Mouse (Mus musculus) thymus, postnatal 10 days (tissue): ENCODE measurements around the gene Eid2.

Experiments used
- DNase-seq, 2 experiments: peaks; one replicate each; pipeline ENCODE4 v3.0.0; 2021; ENCODE audit warnings: low spot score in 2 of 2

Gene Eid2

DNA sequence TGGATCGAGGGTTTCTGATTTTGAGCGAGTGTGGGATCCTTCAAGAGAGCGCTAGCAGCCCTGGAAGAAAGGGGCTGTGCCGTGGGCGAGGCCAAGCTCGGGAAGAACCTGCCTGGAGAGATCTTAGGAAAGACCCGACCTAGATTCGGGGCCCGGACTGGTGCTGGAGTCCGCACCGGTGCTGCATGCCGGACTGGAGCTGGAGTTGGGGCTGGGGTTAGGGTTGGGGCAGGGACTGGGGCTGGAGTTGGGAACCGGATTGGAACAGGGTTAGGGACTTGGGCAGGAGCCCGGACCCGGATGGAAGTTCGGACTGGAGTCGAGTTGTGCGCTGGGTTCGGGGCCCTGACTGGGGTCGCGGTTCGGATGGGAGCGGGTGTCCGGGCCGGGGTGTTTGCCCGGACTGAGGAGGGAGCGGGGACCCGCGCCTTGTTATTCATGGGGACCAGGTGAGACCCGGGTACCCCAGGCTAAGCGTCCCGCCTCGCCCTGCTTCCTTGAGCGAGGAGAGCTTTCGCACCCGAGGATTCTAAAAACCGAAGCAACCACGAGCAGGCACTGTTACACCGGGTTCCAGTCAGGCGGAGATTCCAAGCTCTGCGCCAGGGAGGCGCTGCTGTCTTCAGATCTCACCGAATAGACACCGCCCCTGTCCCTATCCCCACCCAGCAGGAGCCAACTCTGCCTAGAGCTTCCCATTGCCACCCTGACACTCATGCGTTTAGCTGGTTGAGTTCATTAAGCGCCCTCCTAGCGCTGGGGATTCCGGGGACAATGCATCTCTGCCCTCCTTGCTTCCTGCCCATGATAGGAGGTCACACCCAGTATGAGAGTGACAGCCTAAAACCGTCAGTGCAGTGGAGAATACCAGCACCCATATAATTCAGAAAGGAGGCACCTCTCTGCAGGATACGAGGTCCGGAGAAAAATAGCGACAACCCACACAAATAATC, 23.2 kb downstream of the Eid2 start, which contains the start of gene Selenov:
Gene Selenov, minus strand, starts transcription at position 549 of the 953 bp plus-strand sequence.
- DNase-seq: no peak

DNA sequence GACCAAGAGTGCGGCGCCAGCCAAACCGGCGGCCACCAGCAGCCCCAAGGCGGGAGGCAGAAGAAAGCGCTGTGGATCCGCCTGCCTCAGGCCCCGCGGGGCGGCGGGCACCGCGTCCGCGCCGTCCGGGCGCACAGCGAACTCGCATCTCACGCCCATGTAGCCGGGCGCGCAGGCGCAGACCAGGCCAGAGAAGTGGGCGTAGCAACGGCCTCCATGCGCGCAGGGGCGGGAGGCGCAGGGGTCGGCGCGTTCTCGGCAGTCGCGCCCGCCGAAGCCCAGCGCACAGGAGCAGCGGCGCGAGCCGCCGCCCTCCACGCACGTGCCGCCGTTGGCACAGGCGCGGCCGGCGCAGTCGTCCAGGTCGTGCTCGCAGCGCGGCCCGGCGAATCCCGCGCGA, 26.8 kb downstream of the Eid2 start:
- no peak for DNase-seq

DNA sequence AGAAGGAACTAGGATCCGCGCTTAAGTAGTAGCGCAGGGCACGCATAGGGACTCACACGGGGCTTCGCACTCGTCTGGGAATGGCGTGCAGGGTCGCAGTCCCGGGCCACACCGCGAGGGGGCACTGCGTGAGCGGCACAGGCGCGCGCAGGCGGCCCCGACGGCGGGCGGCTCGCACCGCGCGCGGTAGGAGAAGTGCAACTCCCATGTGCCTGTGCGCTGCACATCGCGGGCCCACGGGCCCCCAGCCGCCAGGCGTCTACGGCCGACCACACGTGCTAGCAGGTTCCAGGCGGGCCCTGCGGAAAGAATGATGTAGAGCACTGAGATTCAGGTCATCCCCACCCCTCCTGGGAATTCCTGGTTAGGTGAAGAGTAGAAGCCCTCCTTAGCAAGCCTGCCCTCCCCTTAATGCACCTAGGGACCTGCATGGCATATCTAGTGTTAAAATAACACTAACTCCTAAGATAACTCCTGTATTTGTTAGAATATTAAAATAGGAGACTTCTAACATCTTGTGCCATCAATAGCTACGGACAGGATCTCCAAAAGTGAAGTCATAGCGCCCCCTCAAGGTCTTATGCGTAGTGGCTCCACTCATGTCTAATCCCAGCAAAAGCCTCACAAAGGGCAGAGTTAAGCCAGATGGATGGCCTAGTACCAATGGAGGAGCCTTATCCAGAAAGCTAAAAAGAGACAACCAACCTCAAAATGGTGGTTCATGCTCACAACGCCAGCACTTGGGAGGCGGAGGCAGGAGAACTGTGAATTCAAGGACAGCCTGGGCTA, 31.4 kb downstream of the Eid2 start:
- peak in 1 of 2 experiments; percentile 44 for DNase-seq

DNA sequence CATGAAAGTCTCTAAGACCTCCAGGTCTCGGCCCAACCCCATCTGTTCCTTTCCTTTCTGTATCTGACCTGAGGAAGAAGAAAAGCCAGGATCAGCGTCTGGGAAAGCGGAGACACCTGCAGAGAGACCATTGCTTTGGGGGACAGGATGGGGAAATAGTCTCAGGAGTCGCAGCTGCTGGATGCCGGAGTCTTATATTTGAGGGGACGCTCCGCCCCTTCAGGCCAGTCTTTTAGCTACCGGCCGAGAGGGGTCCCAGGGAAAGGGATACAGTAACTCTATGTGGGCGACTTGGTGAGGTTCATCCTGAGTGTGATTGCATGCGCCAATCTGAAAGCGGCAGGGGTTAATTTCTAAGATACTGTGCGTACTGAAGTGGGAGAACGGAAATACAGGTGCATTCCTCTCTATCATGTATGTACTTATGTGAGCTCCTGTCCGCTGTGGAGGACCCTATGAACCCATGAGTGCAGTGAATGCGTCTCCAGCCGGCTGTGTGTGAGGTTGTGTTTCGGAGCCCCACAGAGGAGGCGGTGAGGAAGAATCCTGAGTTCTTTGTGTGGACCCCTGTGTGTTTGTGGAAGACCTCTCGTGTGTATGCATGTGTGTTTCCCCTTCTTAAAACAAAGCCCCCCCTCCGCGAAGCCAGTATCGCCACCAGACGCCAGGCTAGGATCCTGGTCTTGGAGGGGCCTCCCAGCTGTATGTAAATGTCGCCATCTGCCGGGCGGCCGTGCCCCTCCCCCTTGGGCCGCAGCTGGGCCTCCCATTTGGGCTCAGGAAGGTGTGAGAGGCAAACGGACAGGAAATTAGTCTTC, 34.1 kb downstream of the Eid2 start, which contains the start of gene Dll3:
Gene Dll3, minus strand, starts transcription at position 623 of the 818 bp plus-strand sequence.
- peak; percentile 44 to 56 for DNase-seq

DNA sequence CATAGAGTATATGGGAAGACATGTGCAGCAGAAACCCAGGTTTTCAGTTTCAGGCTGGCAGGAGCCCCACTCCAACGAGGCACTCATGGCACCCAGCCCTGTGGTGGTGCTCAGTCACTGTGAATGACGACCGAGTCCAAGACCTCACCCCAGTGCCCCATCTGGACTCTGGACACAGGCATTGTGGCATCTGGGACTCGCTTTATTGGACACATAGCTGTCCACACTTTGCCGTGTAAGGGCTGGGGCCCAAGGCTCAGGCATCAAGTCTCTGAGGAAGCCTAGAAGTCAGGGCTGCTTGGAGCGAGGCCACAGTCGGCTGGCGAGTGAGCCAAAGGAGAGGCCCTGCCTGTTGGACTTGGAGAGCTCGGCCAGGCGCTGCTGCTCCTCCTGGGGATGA, 38.0 kb downstream of the Eid2 start:
- DNase-seq: no peak

DNA sequence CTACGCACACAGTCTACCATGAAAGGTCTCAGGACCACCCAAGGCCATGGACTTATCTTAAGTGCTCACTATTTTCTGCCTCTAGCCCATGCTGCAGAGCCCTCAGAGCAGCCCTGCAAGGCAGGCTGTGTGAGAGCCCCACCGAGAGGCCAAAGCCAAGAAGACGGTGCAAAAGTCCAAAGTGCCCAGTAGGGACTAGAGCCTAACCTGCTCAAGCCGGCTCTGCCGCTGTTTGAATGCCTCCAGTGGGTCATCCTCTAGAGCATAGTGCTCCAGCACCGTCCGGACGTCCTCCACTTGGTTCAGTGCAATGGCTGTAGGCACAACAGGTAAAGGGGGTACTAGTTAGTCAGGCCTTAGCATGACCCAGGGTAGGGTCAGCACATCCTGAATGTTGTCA, 38.5 kb downstream of the Eid2 start:
- no peak for DNase-seq

DNA sequence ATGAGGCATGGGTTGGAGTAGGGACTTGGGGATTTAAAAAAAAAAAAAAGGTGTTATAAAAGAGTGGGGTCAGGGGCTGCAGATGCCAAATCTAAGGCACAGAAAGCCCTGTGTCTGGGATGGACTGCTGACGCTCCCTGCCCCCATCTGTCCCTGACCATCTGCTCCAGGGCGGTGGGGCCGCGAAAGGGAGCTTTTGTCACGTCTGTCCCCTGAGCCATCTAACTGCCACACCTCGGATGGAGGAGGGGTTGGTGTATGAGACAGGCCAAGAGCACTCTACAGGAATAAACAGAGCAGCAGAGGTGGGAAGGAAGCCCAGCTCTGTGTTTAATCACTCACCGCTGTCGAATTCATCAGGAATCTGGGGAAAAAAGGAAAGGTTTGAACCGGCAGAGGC, 42.1 kb downstream of the Eid2 start:
- no peak for DNase-seq

DNA sequence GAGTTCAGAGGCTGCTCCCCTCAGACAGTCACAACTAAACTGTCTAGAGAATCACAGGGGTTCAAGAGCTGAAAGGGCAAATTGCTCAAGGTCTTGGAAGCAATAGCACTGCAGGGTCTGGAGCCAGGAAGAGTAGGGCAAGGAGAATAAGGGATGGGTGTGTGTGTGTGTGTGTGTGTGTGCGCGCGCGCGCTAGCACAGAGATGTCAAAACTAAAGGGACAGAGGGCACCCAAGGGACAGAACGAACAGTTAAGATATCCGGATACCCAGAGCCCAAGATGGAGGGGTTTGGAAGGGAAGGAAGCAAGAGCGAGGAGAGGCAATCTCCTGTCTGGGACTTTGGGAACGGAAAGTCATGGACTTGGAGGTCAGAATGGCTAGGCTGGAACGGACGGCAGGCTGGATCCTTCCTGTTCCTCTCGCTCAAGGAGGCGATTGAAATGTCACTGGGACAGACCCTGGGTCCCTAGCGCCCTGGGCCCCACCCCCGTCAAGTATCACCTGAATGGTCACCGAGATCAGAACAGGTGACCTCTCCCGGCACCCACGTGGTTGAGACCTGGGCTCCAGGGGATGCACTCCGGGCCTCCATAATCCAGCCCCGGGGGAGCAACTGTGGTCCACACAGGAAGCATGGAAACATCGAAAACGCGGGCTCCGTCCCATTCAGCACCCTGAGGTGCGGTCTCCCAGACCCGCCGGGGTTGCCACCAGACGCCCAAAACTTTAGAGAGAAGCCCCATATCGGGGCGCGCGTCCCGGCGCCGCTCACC, 43.7 kb downstream of the Eid2 start:
- DNase-seq: no peak

DNA sequence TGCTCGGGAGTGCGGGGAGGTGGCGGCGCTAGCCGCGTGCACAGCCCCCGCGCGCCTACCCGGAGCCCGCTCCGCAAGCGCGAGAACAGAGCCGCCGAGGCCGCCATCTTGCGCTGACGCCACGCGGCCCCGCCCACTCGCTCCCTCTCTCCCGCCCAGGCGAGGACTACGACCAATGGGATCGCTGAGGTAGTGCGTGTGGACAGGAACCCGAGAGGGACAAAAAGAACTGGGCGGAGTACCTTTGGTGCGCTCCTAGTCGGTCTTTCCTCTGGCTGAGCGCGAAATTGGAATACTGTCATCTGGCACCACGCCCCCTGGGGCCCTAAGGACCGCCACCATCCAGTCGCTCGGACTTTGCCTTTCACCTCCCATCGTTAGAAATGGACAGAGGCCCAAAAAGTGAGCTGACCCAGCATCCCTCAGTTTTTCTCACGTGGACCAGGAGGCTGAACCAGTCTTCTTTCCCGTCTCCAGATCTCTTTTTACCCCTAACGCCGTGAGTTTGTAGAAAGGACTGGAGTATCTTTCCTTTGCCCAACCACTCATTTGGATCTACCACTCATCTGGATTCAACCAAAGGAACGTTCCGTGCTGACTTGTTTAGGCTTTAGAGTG, 44.4 kb downstream of the Eid2 start, which contains the start of gene Timm50:
Gene Timm50, minus strand, starts transcription at position 147 of the 618 bp plus-strand sequence.
- peak; percentile 92 to 96 for DNase-seq

DNA sequence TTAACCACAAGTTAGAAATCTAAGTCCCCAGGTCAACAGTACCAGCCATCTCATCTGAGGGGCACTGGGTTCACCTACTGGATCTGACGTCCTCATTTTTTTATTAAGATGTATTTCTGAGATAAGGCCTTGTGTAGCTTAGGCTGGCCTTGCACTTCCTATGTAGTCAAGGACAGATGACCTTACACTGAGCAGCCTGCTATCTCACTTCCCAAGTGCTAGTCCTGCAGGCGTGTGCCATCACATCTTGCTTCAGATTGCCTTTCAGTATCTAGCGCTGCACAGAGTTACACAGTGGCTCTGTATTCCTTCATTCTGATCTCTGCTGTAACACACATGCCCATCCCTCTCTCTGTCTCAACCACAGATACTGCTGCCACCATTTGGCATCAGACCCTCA, 50.4 kb downstream of the Eid2 start:
- DNase-seq: no peak

DNA sequence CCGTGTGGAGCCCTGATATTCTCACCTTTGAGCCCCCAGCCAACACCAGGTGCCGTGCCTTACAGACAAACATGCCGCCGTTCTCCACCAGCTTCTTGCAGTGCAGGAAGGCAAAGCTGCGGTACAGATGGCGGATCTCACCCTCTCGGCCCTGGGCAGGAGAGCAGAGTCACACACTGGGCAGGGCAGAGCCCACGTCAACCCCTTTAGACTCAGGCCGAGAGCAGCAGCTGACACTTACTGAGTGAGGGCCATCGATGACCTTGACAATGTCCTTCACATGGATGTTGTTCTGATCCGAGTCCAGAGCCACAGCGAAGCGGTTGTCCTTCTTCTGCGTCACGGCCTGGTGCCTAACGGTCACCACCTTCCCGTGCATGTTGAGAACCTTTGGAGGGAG, 51.0 kb downstream of the Eid2 start:
- no peak for DNase-seq
